Mouse (Mus musculus): ENCODE measurements around the gene Mllt3. TPM values are rescaled to one million over a fixed set of nuclear protein-coding genes. Genes with fewer than 3 reads are reported as not detected.

Mllt3 gene
- polyA plus RNA-seq, 1 experiment: 11.6 TPM

DNA sequence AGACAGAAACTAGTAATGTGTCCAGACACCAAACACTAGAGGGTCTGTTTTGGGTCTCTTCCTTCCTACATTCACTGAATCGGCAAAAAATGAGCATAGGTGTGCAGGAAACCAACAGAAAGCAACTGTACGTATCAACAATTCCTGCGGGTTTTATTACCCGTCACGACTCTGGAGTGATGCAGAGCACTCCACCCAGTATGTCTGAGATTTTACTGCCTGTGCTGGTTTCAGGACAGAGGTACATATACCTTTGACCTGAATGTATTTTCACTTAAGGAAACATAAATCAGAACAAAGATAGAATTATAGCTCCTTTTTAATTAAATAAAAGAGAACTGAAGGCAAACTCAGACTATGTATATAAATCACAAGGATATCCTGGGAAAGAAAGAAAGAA is 172.4 kb downstream of the Mllt3 start:
- no peak overlapping the region for H3K27ac ChIP-seq (ENCODE audit: control insufficient read depth, insufficient read depth, low read length)
- H3K36me3 ChIP-seq (ENCODE audit: control insufficient read depth, insufficient read depth, low read length): no peaks in the 10 kb centered on the region
- WGBS: 88% methylated on average over 5 of the region's 5 CpGs
- no peaks in the 10 kb centered on the region for H3K27me3 ChIP-seq (ENCODE audit: control insufficient read depth, insufficient read depth, low read length)
- H3K4me3 ChIP-seq (ENCODE audit: control insufficient read depth, insufficient read depth, low read length): no peak overlapping the region
- no peaks in the 10 kb centered on the region for H3K4me1 ChIP-seq (replicated peaks; ENCODE audit: control insufficient read depth, insufficient read depth, low read length)
- DNase-seq: no peak
- TF ChIP-seq POLR2A (IDR thresholded peaks at IDR 0.05; ENCODE audit: control insufficient read depth, extremely low read depth, insufficient read depth, low read length, poor library complexity) (no peak), CTCF (IDR thresholded peaks at IDR 0.05; ENCODE audit: borderline replicate concordance, control insufficient read depth, extremely low read depth, insufficient read depth, low read length, poor library complexity) (no peak)

DNA sequence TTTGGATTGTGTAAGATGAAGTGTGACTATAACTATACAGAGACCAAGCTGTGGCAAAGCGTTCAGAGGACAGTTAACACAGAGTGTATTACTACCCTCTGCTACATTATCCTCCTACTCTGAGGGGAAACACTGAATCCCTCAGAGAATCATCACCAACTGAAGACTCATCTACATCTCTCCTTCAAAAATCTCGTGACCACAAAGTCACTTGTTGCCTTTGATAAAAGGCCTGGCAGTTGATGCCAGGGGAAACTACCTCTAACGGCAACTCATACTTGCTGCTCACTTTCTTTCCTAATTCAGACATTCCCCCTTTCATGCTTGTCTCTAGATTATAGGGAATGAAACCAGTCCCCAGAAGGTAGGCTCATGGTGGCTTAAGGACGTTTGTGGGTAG is 174.0 kb downstream of the Mllt3 start:
- TF ChIP-seq CTCF (IDR thresholded peaks at IDR 0.05; ENCODE audit: borderline replicate concordance, control insufficient read depth, extremely low read depth, insufficient read depth, low read length, poor library complexity) (no peak), POLR2A (IDR thresholded peaks at IDR 0.05; ENCODE audit: control insufficient read depth, extremely low read depth, insufficient read depth, low read length, poor library complexity) (no peak)
- Histone ChIP-seq H3K4me1 (replicated peaks; ENCODE audit: control insufficient read depth, insufficient read depth, low read length) (no peaks in the 10 kb centered on the region), H3K36me3 (ENCODE audit: control insufficient read depth, insufficient read depth, low read length) (no peaks in the 10 kb centered on the region), H3K4me3 (ENCODE audit: control insufficient read depth, insufficient read depth, low read length) (no peak overlapping the region), H3K27ac (ENCODE audit: control insufficient read depth, insufficient read depth, low read length) (no peak overlapping the region), H3K27me3 (ENCODE audit: control insufficient read depth, insufficient read depth, low read length) (no peaks in the 10 kb centered on the region)
- no peak for DNase-seq
- 13% methylated on average over 4 of the region's 4 CpGs for WGBS

DNA sequence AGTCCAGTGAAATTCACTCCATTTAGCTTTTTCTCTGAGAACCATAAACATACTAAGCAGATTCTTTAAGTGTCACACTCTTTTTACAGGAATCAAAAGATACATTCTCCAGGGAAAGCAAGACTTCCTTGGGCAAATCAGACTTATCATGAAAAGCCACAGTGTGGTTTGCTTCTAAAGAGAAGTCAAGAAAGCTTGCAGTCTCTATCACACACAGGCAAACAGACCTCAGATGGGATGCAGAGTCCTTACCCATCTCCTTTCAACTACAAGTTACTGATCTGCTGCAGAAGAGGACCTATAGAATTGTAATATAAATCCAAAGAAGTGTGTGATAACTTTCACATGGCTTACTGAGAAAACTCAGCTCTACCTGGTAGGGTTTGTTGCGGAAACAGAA is 175.2 kb downstream of the Mllt3 start:
- DNase-seq: no peak
- Histone ChIP-seq H3K27me3 (ENCODE audit: control insufficient read depth, insufficient read depth, low read length) (no peaks in the 10 kb centered on the region), H3K27ac (ENCODE audit: control insufficient read depth, insufficient read depth, low read length) (no peak overlapping the region), H3K4me3 (ENCODE audit: control insufficient read depth, insufficient read depth, low read length) (no peak overlapping the region), H3K4me1 (replicated peaks; ENCODE audit: control insufficient read depth, insufficient read depth, low read length) (no peaks in the 10 kb centered on the region), H3K36me3 (ENCODE audit: control insufficient read depth, insufficient read depth, low read length) (no peaks in the 10 kb centered on the region)
- no peak for TF ChIP-seq CTCF (IDR thresholded peaks at IDR 0.05; ENCODE audit: borderline replicate concordance, control insufficient read depth, extremely low read depth, insufficient read depth, low read length, poor library complexity)
- 98% methylated on average over 1 of the region's 1 CpGs for WGBS

- no peaks in the 10 kb centered on the region for H3K27me3 ChIP-seq (ENCODE audit: control insufficient read depth, insufficient read depth, low read length)
- DNase-seq: no peak
These were observed 180.7 kb downstream of the Mllt3 start for GRCm38 (mm10) chr4:87852461-87852860.

GRCm38 (mm10) chr4:87850051-87850450 is 183.1 kb downstream of the Mllt3 start:
- 97% methylated on average over 5 of the region's 5 CpGs for WGBS
- H3K4me1 ChIP-seq (replicated peaks; ENCODE audit: control insufficient read depth, insufficient read depth, low read length): no peaks in the 10 kb centered on the region
- H3K4me3 ChIP-seq (ENCODE audit: control insufficient read depth, insufficient read depth, low read length): no peak overlapping the region
- no peaks in the 10 kb centered on the region for H3K36me3 ChIP-seq (ENCODE audit: control insufficient read depth, insufficient read depth, low read length)
- no peak for DNase-seq
- no peaks in the 10 kb centered on the region for H3K27me3 ChIP-seq (ENCODE audit: control insufficient read depth, insufficient read depth, low read length)
- TF ChIP-seq CTCF (IDR thresholded peaks at IDR 0.05; ENCODE audit: borderline replicate concordance, control insufficient read depth, extremely low read depth, insufficient read depth, low read length, poor library complexity): no peak
- TF ChIP-seq POLR2A (IDR thresholded peaks at IDR 0.05; ENCODE audit: control insufficient read depth, extremely low read depth, insufficient read depth, low read length, poor library complexity): no peak
- no peak overlapping the region for H3K27ac ChIP-seq (ENCODE audit: control insufficient read depth, insufficient read depth, low read length)

More at GRCm38 (mm10) chr4:87852461-87852860, 180.7 kb downstream of the Mllt3 start:
- 93% methylated on average over 2 of the region's 2 CpGs for WGBS
- Histone ChIP-seq H3K36me3 (ENCODE audit: control insufficient read depth, insufficient read depth, low read length) (no peaks in the 10 kb centered on the region), H3K4me1 (replicated peaks; ENCODE audit: control insufficient read depth, insufficient read depth, low read length) (no peaks in the 10 kb centered on the region), H3K27ac (ENCODE audit: control insufficient read depth, insufficient read depth, low read length) (no peak overlapping the region), H3K4me3 (ENCODE audit: control insufficient read depth, insufficient read depth, low read length) (no peak overlapping the region)
- TF ChIP-seq CTCF (IDR thresholded peaks at IDR 0.05; ENCODE audit: borderline replicate concordance, control insufficient read depth, extremely low read depth, insufficient read depth, low read length, poor library complexity) (no peak), POLR2A (IDR thresholded peaks at IDR 0.05; ENCODE audit: control insufficient read depth, extremely low read depth, insufficient read depth, low read length, poor library complexity) (no peak)

GRCm38 (mm10) chr4:87844668-87845210 is 188.4 kb downstream of the Mllt3 start:
- H3K27ac ChIP-seq (ENCODE audit: control insufficient read depth, insufficient read depth, low read length): no peak overlapping the region
- no peak for DNase-seq
- no peak overlapping the region for H3K4me3 ChIP-seq (ENCODE audit: control insufficient read depth, insufficient read depth, low read length)
- no peaks in the 10 kb centered on the region for H3K4me1 ChIP-seq (replicated peaks; ENCODE audit: control insufficient read depth, insufficient read depth, low read length)
- H3K36me3 ChIP-seq (ENCODE audit: control insufficient read depth, insufficient read depth, low read length): no peaks in the 10 kb centered on the region
- TF ChIP-seq CTCF (IDR thresholded peaks at IDR 0.05; ENCODE audit: borderline replicate concordance, control insufficient read depth, extremely low read depth, insufficient read depth, low read length, poor library complexity): no peak
- TF ChIP-seq POLR2A (IDR thresholded peaks at IDR 0.05; ENCODE audit: control insufficient read depth, extremely low read depth, insufficient read depth, low read length, poor library complexity): no peak
- no peaks in the 10 kb centered on the region for H3K27me3 ChIP-seq (ENCODE audit: control insufficient read depth, insufficient read depth, low read length)
- WGBS: 93% methylated on average over 6 of the region's 6 CpGs
